Mouse (Mus musculus) liver, adult (tissue): ENCODE data around the gene Gm28539.

ENCODE experiments used
- GATA4 ChIP-seq: IDR thresholded peaks from 2 replicates; pipeline ENCODE4 v1.6.1; 2014; ENCODE audit warnings: mild to moderate bottlenecking, low read length; ENCODE audit not compliant: insufficient replicate concordance

Gm28539 gene

GRCm38 (mm10) chr16:19003757-19004156, 167.4 kb downstream of the Gm28539 start:
- TF ChIP-seq GATA4, result no peak

DNA sequence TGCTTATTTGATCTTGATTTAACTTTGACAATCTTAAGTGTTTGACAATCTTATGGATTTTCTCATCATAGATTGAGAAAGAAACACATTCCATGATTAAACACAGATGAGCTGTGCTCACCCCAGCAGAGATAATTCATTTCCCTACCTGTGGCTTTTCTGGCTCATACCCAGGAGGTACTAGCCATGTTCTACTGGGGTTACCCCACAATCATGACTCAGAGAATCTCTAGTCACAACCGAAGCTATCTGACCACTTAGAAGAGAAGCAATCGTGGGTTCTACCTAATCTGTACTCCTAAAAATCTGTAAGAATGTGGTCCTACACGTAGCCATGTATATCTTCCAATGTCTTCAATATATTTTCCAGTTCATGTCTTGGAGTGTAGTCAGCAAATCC, 168.9 kb downstream of the Gm28539 start:
- no peak for TF ChIP-seq GATA4
